Comparison of ENCODE assay signal across 8 mouse cellular contexts in the genomic region with DNA sequence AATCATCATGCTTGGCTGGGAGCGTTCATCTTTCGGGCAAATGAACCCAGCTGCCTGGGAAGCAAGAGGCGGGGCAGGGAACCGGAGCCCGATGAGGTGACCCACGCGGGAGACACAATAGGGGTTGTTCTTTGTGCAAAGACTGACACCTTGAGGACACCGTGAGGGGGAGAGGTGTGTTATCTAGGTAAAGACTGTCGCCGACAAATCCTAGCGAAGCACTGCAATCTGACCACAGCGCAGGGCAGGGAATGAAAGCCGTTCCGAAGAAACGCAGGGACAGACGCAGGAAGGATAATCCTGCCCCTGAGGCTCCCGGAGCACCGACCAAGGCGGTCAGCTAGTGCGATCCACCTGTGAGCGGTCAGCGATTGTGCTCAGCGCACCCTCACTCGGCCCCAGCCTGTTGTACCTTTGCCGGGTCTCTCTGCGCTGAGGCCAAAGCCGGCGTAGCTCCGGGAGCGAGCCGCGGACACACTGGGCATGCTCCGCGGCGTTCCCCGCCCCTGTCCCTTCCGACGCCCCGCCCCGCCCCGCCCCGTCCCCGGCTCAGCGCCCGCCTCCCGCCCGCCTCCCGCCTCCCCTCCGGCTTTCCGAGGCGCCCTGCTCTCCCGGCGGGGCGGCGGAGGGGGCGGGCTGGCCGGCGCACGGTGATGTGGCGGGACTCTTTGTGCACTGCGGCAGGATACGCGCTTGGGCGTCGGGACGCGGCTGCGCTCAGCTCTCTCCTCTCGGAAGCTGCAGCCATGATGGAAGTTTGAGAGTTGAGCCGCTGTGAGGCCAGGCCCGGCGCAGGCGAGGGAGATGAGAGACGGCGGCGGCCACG. TPM values are rescaled to one million over a fixed set of nuclear protein-coding genes. Genes with fewer than 3 reads are reported as not detected.
A peak's percentile ranks its signal among the peaks of the same experiment; 100 is the strongest.
DNase-seq lines count a peak whose midpoint lies in the region; ATAC-seq and TF ChIP-seq lines count a peak whose summit lies in the region.

A gene (plus strand): TSS at position 598 of the 826 bp plus-strand sequence.

- intact Hi-C loops in heart, postnatal 25 days (cut with DNase I): loop anchor here (10.0 kb wide), 2 partner anchors 148 to 318 kb away; no protein-coding TSS in a partner anchor

- TF ChIP-seq POLR2A in MEL (IDR thresholded peaks at IDR 0.05; ENCODE audit: control insufficient read depth in 1 of 2, insufficient read depth in 1 of 2, low read depth in 1 of 2, low read length in 2 of 2, poor library complexity in 1 of 2): peak; percentile 79 to 85
- TF ChIP-seq POLR2A in lung, adult 2 months (IDR thresholded peaks at IDR 0.05; ENCODE audit: borderline replicate concordance, extremely low read depth, low read depth, low read length): peak; percentile 93

- 0 out of 6 replicates have a peak, but pooled peaks of 1 of the 3 experiments have one; percentile 1 for TF ChIP-seq CTCF in MEL (IDR thresholded peaks at IDR 0.05 in 2 of 3, conservative IDR thresholded peaks at IDR 0.05 in 1 of 3; ENCODE audit: control insufficient read depth in 1 of 3, insufficient read depth in 1 of 3, low read depth in 2 of 3, low read length in 3 of 3, poor library complexity in 1 of 3, severe bottlenecking in 1 of 3)
- TF ChIP-seq CTCF in layer of hippocampus, adult 2 months (conservative IDR thresholded peaks at IDR 0.05): no peak
- TF ChIP-seq CTCF in lung, adult 2 months (IDR thresholded peaks at IDR 0.05; ENCODE audit: insufficient read depth, low read length): no peak

- no peaks in the 10 kb centered on the region for H3K9me3 ChIP-seq in MEL (replicated peaks; ENCODE audit: insufficient read depth, low read length)
- H3K9me3 ChIP-seq in forebrain, embryonic 16.5 days (ENCODE audit: control insufficient read depth, low read length): no peaks in the 10 kb centered on the region
- H3K9me3 ChIP-seq in neural tube, embryonic 15.5 days (replicated peaks): no peaks in the 10 kb centered on the region

- H3K27ac ChIP-seq in MEL (ENCODE audit: control insufficient read depth, low read depth, low read length): peak within 1 kb of the TSS; percentile 65
- H3K27ac ChIP-seq in forebrain, embryonic 16.5 days (ENCODE audit: low read length): peak within 1 kb of the TSS; percentile 99
- H3K27ac ChIP-seq in layer of hippocampus, adult 2 months: peak within 1 kb of the TSS; percentile 98
- peak within 1 kb of the TSS; percentile 99 for H3K27ac ChIP-seq in neural tube, embryonic 15.5 days (replicated peaks)

- peaks cover 36% of the 10 kb centered on the region for H3K79me2 ChIP-seq in MEL (ENCODE audit: control insufficient read depth, insufficient read depth, low read length, poor library complexity)

- peak within 1 kb of the TSS; percentile 96 for H3K9ac ChIP-seq in MEL (ENCODE audit: control insufficient read depth, low read depth, low read length, poor library complexity, severe bottlenecking)
- peak within 1 kb of the TSS; percentile 97 for H3K9ac ChIP-seq in forebrain, embryonic 16.5 days (replicated peaks; ENCODE audit: low read depth, low read length)
- H3K9ac ChIP-seq in neural tube, embryonic 15.5 days (replicated peaks): peak within 1 kb of the TSS; percentile 99

- H3K4me2 ChIP-seq in forebrain, embryonic 16.5 days (ENCODE audit: low read length): peak within 1 kb of the TSS; percentile 82
- peak within 1 kb of the TSS; percentile 91 for H3K4me2 ChIP-seq in neural tube, embryonic 15.5 days

- DNase-seq in MEL (ENCODE audit: low read depth, low spot score): peak; percentile 95
- DNase-seq in cerebellum, adult 18-20 months: peak; percentile 94 to 98
- peak; percentile 95 for DNase-seq in heart, postnatal 25 days (ENCODE audit: low spot score)
- peak; percentile 97 to 98 for DNase-seq in layer of hippocampus, adult 2 months (ENCODE audit: low spot score in 2 of 2)
- peak; percentile 96 for DNase-seq in lung, adult 2 months
- peak; percentile 97 for DNase-seq in testis, postnatal 10 days (ENCODE audit: low spot score)

- ATAC-seq in forebrain, embryonic 16.5 days: peak; percentile 87
- ATAC-seq in neural tube, embryonic 15.5 days (ENCODE audit: low FRiP score): peak; percentile 91

- H3K27me3 ChIP-seq in MEL (ENCODE audit: control insufficient read depth in 1 of 2, insufficient read depth in 2 of 2, low read length in 2 of 2): no peaks in the 10 kb centered on the region
- no peaks in the 10 kb centered on the region for H3K27me3 ChIP-seq in forebrain, embryonic 16.5 days (replicated peaks; ENCODE audit: control insufficient read depth, insufficient read depth, low read length)
- H3K27me3 ChIP-seq in neural tube, embryonic 15.5 days (replicated peaks): no peaks in the 10 kb centered on the region

- peaks cover 3 to 14% of the 10 kb centered on the region in 2 experiments; a peak in 3 of 4 replicates for H3K36me3 ChIP-seq in MEL (ENCODE audit: control insufficient read depth in 1 of 2, insufficient read depth in 2 of 2, low read length in 2 of 2)
- H3K36me3 ChIP-seq in forebrain, embryonic 16.5 days (ENCODE audit: control insufficient read depth, insufficient read depth): no peaks in the 10 kb centered on the region
- no peaks in the 10 kb centered on the region for H3K36me3 ChIP-seq in neural tube, embryonic 15.5 days

- under 1% methylated on average over 64 of the region's 77 CpGs for WGBS in forebrain, embryonic 16.5 days
- under 1% methylated on average over 71 of the region's 77 CpGs for WGBS in lung, adult 2 months
- under 1% methylated on average over 73 of the region's 77 CpGs for WGBS in neural tube, embryonic 15.5 days

- TF ChIP-seq RAD21 in MEL (IDR thresholded peaks at IDR 0.05; ENCODE audit: low read depth, low read length): no peak

- peaks cover 0 to 5% of the 10 kb centered on the region in 2 experiments; a peak in 2 of 4 replicates for H3K4me1 ChIP-seq in MEL (ENCODE audit: control insufficient read depth in 1 of 2, insufficient read depth in 2 of 2, low read length in 2 of 2)
- H3K4me1 ChIP-seq in forebrain, embryonic 16.5 days (replicated peaks; ENCODE audit: control insufficient read depth, insufficient read depth, low read length): peaks cover 20% of the 10 kb centered on the region
- H3K4me1 ChIP-seq in lung, adult 2 months (ENCODE audit: control insufficient read depth, insufficient read depth, low read length): peaks cover 6% of the 10 kb centered on the region
- H3K4me1 ChIP-seq in neural tube, embryonic 15.5 days: peaks cover 23% of the 10 kb centered on the region

- H3K4me3 ChIP-seq in MEL (ENCODE audit: control insufficient read depth in 1 of 2, insufficient read depth in 1 of 2, low read depth in 2 of 2, low read length in 2 of 2): peak within 1 kb of the TSS; percentile 94 to 95
- H3K4me3 ChIP-seq in forebrain, embryonic 16.5 days (replicated peaks; ENCODE audit: low read length): peak within 1 kb of the TSS; percentile 80
- peak within 1 kb of the TSS; percentile 95 for H3K4me3 ChIP-seq in layer of hippocampus, adult 2 months
- H3K4me3 ChIP-seq in lung, adult 2 months (replicated peaks; ENCODE audit: extremely low read depth, low read depth, low read length): peak within 1 kb of the TSS; percentile 98
- H3K4me3 ChIP-seq in neural tube, embryonic 15.5 days (replicated peaks): peak within 1 kb of the TSS; percentile 97

- TF ChIP-seq EP300 in MEL (IDR thresholded peaks at IDR 0.05; ENCODE audit: low read depth in 1 of 2, low read length in 2 of 2): peak in 1 of 2 experiments; percentile 30; a peak in 1 of 4 replicates

TF ChIP-seq in MEL, 35 proteins besides CTCF, POLR2A, EP300 and RAD21 (continues in another document):
- TF ChIP-seq USF2 (IDR thresholded peaks at IDR 0.05; ENCODE audit: borderline replicate concordance in 1 of 2, insufficient read depth in 1 of 2, low read depth in 1 of 2, low read length in 2 of 2) (no peak), HCFC1 (IDR thresholded peaks at IDR 0.05; ENCODE audit: low read depth, low read length) (peak; percentile 80), CHD2 (IDR thresholded peaks at IDR 0.05; ENCODE audit: low read length) (no peak), MAFK (IDR thresholded peaks at IDR 0.05; ENCODE audit: borderline replicate concordance, low read depth, low read length) (no peak), GATA1 (IDR thresholded peaks at IDR 0.05; ENCODE audit: low read depth, low read length) (no peak), TCF12 (IDR thresholded peaks at IDR 0.05; ENCODE audit: low read depth, low read length) (peak; percentile 89), TBP (IDR thresholded peaks at IDR 0.05; ENCODE audit: low read depth, low read length) (peak; percentile 89), MYC (IDR thresholded peaks at IDR 0.05; ENCODE audit: low read depth, low read length) (no peak), JUND (IDR thresholded peaks at IDR 0.05; ENCODE audit: low read depth, low read length) (no peak), E2F4 (IDR thresholded peaks at IDR 0.05; ENCODE audit: borderline replicate concordance, low read depth, low read length) (no peak), POLR2AphosphoS5 (IDR thresholded peaks at IDR 0.05; ENCODE audit: borderline replicate concordance, low read depth, low read length) (no peak), MEF2A (IDR thresholded peaks at IDR 0.05; ENCODE audit: extremely low read depth, insufficient replicate concordance, low read depth, low read length, poor library complexity, severe bottlenecking) (no peak), TAL1 (IDR thresholded peaks at IDR 0.05; ENCODE audit: low read length) (no peak), ETS1 (IDR thresholded peaks at IDR 0.05; ENCODE audit: low read depth, low read length) (peak; percentile 62), POLR2AphosphoS2 (IDR thresholded peaks at IDR 0.05; ENCODE audit: low read length) (0 out of 2 replicates have a peak, but pooled peaks have one; percentile 54), MAX (IDR thresholded peaks at IDR 0.05; ENCODE audit: low read length) (peak; percentile 56), USF1 (IDR thresholded peaks at IDR 0.05; ENCODE audit: low read depth, low read length) (peak; percentile 85), RCOR1 (IDR thresholded peaks at IDR 0.05; ENCODE audit: low read depth, low read length) (no peak), MXI1 (IDR thresholded peaks at IDR 0.05; ENCODE audit: low read depth, low read length) (peak; percentile 74), ZNF384 (IDR thresholded peaks at IDR 0.05; ENCODE audit: low read depth, low read length) (no peak), MYB (IDR thresholded peaks at IDR 0.05; ENCODE audit: low read depth, low read length) (no peak), NELFE (IDR thresholded peaks at IDR 0.05; ENCODE audit: low read depth, low read length) (peak; percentile 86)

RNA-seq across cellular contexts. Expression of the gene that starts here (rescaled TPM):
- total RNA-seq in MEL (2012; rRNA removed): 35.3 and 35.8 TPM in 2 replicates
- polyA plus RNA-seq in MEL (2012; ENCODE audit: insufficient read depth in 1 of 2, insufficient read length in 2 of 2, low read depth in 1 of 2, low replicate concordance in 2 of 2, missing spikeins in 1 of 2): 100 to 1,000 TPM in 1 of 2 experiments, 10 to 100 TPM in 1; 22.7 to 104 TPM
- polyA plus RNA-seq in forebrain, embryonic 16.5 days (2015; fragmentation: Nextera tagmentation; extraction: Ambion mirVana): 11.5 and 13.4 TPM in 2 replicates
- 10 to 100 TPM; 56.9 to 65.6 TPM for total RNA-seq in heart, postnatal 25 days (2021)
- total RNA-seq in layer of hippocampus, adult 2 months (2021): 100 to 1,000 TPM; 114 TPM
- 16.8 and 20.2 TPM in 2 replicates for polyA plus RNA-seq in lung, adult 2 months (2012; rRNA removed)
- 12.2 and 12.9 TPM in 2 replicates for polyA plus RNA-seq in neural tube, embryonic 15.5 days (2015; fragmentation: Nextera tagmentation; extraction: Ambion mirVana)

Comparison
In these comparisons a context has a peak if more than half of its experiments do, and no peak if none do; other contexts are left out.
1. Peak in every context shown above with its lines: DNase-seq, ATAC-seq, H3K4me3 ChIP-seq and H3K27ac ChIP-seq.